Mouse (Mus musculus): ENCODE measurements at regions not wholly inside any gene's neighbourhood (a gene's known extent, or its start where the extent isn't known, plus 50 kb on each side); places are given as distances from the start of the nearest gene placed in this dataset.
"Not testable (repeated sequence)": the region's sequence is repeated elsewhere in the genome, so short reads cannot be mapped to it uniquely, and the experiment has no call there.

DNA sequence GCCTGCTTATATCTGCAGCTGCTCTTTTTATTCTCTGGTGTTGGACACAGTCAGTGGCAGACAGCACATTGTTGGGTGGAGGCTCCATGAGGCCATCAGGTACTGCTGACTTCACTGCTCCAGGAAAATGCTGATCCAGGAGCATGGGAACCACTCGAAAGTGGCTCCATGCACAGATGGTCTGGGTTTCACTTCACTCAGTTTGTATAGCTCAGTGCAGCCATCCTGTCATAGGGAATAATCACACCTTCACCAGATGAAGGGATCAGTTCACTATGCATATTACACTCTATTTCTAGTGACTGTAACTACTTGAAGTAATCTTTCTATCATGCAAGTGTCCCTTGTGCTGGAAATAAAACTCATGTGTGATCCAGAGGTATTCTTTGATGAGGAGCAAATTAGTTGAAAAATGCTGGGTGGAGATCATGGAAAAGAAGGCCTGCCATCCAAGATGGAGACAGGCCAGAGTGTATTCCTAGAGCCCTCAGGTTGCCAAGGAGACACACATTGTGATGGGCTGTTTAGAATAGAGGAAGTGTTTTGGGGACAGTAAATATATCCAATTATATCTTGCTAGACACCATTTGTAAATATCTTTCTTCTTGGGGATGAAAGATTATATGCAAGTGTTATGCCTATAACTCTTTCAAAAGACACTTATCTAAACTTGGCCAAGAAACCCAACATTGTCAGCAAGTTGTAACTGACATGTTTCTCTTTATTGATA lies 103.7 kb upstream of the Arhgap42 start:
- DNase-seq, result no peak

GRCm38 (mm10) chr9:9318624-9319023 lies 79.7 kb upstream of the Arhgap42 start:
- DNase-seq, result no peak

GRCm38 (mm10) chr9:9316021-9316420 lies 77.1 kb upstream of the Arhgap42 start:
- no peak for DNase-seq

- no peak for DNase-seq
Measured at GRCm38 (mm10) chr9:9312274-9312673, 73.4 kb upstream of the Arhgap42 start.

GRCm38 (mm10) chr9:9311627-9312265 lies 72.8 kb upstream of the Arhgap42 start:
- DNase-seq, result no peak

GRCm38 (mm10) chr9:9311040-9311583 lies 72.2 kb upstream of the Arhgap42 start:
- DNase-seq, result not testable (repeated sequence)

- DNase-seq, result no peak
Measured at GRCm38 (mm10) chr9:9290767-9291166, 51.9 kb upstream of the Arhgap42 start.

GRCm38 (mm10) chr9:9289570-9289969 lies 50.7 kb upstream of the Arhgap42 start:
- DNase-seq, result no peak
